Mouse (Mus musculus) gastrocnemius, adult 2 months (tissue): ENCODE results near the gene Psors1c2. TPM values are rescaled to one million over a fixed set of nuclear protein-coding genes. Genes with fewer than 3 reads are reported as not detected.
A peak's percentile ranks its signal among the peaks of the same experiment; 100 is the strongest.

ENCODE experiments used
- DNase-seq: peaks from one replicate; pipeline ENCODE4 v3.0.0; 2022
- H3K27ac ChIP-seq: fragments of 200-600 bp; 2 replicates; pipeline ENCODE4 v1.8.1; 2022; ENCODE audit warnings: mild to moderate bottlenecking
- H3K4me3 ChIP-seq: fragments of 200-600 bp; 2 replicates; pipeline ENCODE4 v1.8.1; 2022; ENCODE audit warnings: mild to moderate bottlenecking, moderate library complexity
- CTCF ChIP-seq: fragments of 200-600 bp; IDR thresholded peaks from 2 replicates; pipeline ENCODE4 v1.8.1; 2022; ENCODE audit warnings: antibody characterized with exemption, mild to moderate bottlenecking, moderate library complexity
- intact Hi-C: fragments of 180-260 bp; cut with DNase I; formaldehyde crosslinking; loops from one replicate; pipeline ENCODE4 v1.15.1; 2025
- long read RNA-seq, 2 experiments: library from polyadenylated mRNA; stranded (forward); transcript quantifications; one replicate each; pipeline ENCODE4 v2.0.0; 2021
- total RNA-seq, 2 experiments: library from RNA; stranded (reverse); gene quantifications; 2 replicates each; pipeline ENCODE4 v1.2.3; 2021

Gene Psors1c2
- not detected for total RNA-seq
- long read RNA-seq, experiment 1 = 0 reads
- long read RNA-seq, experiment 2 = 0 reads

GRCm38 (mm10) chr17:35532901-35533300 is at the start of gene Psors1c2:
TSS of gene Psors1c2 (plus strand) at chr17:35533201.
- DNase-seq = no peak
- intact Hi-C loops = no loop called here
- H3K4me3 ChIP-seq = no peak within 1 kb of the TSS
- no peak within 1 kb of the TSS for H3K27ac ChIP-seq
- TF ChIP-seq CTCF = no peak

GRCm38 (mm10) chr17:35484066-35484465 is 48.9 kb upstream of the Psors1c2 start:
- TF ChIP-seq CTCF = peak; percentile 99
- DNase-seq = peak; percentile 57

GRCm38 (mm10) chr17:35485702-35486101 is 47.3 kb upstream of the Psors1c2 start:
- H3K27ac ChIP-seq = no peak overlapping the region
- no peak for TF ChIP-seq CTCF

More at GRCm38 (mm10) chr17:35484066-35484465, 48.9 kb upstream of the Psors1c2 start:
- Histone ChIP-seq H3K4me3 (no peak overlapping the region), H3K27ac (no peak overlapping the region)
- intact Hi-C loops = no loop called here

GRCm38 (mm10) chr17:35486726-35487125 is 46.3 kb upstream of the Psors1c2 start:
- no peak overlapping the region for H3K27ac ChIP-seq
- H3K4me3 ChIP-seq = no peak overlapping the region
- no peak for TF ChIP-seq CTCF
- intact Hi-C loops = no loop called here
- DNase-seq = no peak

More at GRCm38 (mm10) chr17:35485702-35486101, 47.3 kb upstream of the Psors1c2 start:
- intact Hi-C loops = no loop called here
- DNase-seq = no peak
- no peak overlapping the region for H3K4me3 ChIP-seq

GRCm38 (mm10) chr17:35488041-35488440 is 45.0 kb upstream of the Psors1c2 start:
- no peak overlapping the region for H3K4me3 ChIP-seq
- H3K27ac ChIP-seq = no peak overlapping the region
- intact Hi-C loops = no loop called here
- TF ChIP-seq CTCF = no peak
- no peak for DNase-seq

- intact Hi-C loops = loop anchor here (5.0 kb wide), 1 partner anchor 153 kb away; no protein-coding TSS in a partner anchor
- no peak for TF ChIP-seq CTCF
- no peak overlapping the region for H3K4me3 ChIP-seq
Measured at GRCm38 (mm10) chr17:35490320-35490719, 42.7 kb upstream of the Psors1c2 start.

GRCm38 (mm10) chr17:35497124-35497523 is 35.9 kb upstream of the Psors1c2 start:
- no peak overlapping the region for H3K27ac ChIP-seq
- TF ChIP-seq CTCF = no peak
- intact Hi-C loops = no loop called here
- DNase-seq = no peak
- no peak overlapping the region for H3K4me3 ChIP-seq

More at GRCm38 (mm10) chr17:35490320-35490719, 42.7 kb upstream of the Psors1c2 start:
- H3K27ac ChIP-seq = no peak overlapping the region
- DNase-seq = no peak

- DNase-seq = no peak
- H3K27ac ChIP-seq = no peak overlapping the region
- TF ChIP-seq CTCF = no peak
- intact Hi-C loops = no loop called here
- no peak overlapping the region for H3K4me3 ChIP-seq
Measured at GRCm38 (mm10) chr17:35502226-35502625, 30.8 kb upstream of the Psors1c2 start.

GRCm38 (mm10) chr17:35502762-35503161 is 30.2 kb upstream of the Psors1c2 start:
- no peak for TF ChIP-seq CTCF
- intact Hi-C loops = no loop called here
- DNase-seq = no peak
- H3K4me3 ChIP-seq = no peak overlapping the region
- H3K27ac ChIP-seq = no peak overlapping the region

- intact Hi-C loops = no loop called here
- TF ChIP-seq CTCF = no peak
- no peak overlapping the region for H3K4me3 ChIP-seq
Measured at GRCm38 (mm10) chr17:35503849-35504248, 29.2 kb upstream of the Psors1c2 start.

GRCm38 (mm10) chr17:35504628-35505481 is 28.1 kb upstream of the Psors1c2 start:
- TF ChIP-seq CTCF = no peak
- intact Hi-C loops = no loop called here
- H3K4me3 ChIP-seq = no peak overlapping the region
- DNase-seq = no peak
- H3K27ac ChIP-seq = no peak overlapping the region

More at GRCm38 (mm10) chr17:35503849-35504248, 29.2 kb upstream of the Psors1c2 start:
- H3K27ac ChIP-seq = no peak overlapping the region
- no peak for DNase-seq

GRCm38 (mm10) chr17:35505776-35506175 is 27.2 kb upstream of the Psors1c2 start, which contains the start of gene Pou5f1:
TSS of gene Pou5f1 (plus strand) at chr17:35506018.
- Histone ChIP-seq H3K27ac (no peak within 1 kb of the TSS), H3K4me3 (no peak within 1 kb of the TSS)
- DNase-seq = no peak
- intact Hi-C loops = no loop called here
- no peak for TF ChIP-seq CTCF

GRCm38 (mm10) chr17:35506881-35507280 is 26.1 kb upstream of the Psors1c2 start:
- DNase-seq = no peak
- no peak overlapping the region for H3K4me3 ChIP-seq
- TF ChIP-seq CTCF = no peak
- no peak overlapping the region for H3K27ac ChIP-seq
- intact Hi-C loops = no loop called here
